Mouse (Mus musculus) lung, postnatal 0 days (tissue): ENCODE data around the gene Ccl5. TPM values are rescaled to one million over a fixed set of nuclear protein-coding genes. Genes with fewer than 3 reads are reported as not detected.
"Not testable (repeated sequence)": the region's sequence is repeated elsewhere in the genome, so short reads cannot be mapped to it uniquely, and the experiment has no call there.

Experiments
- ATAC-seq: fragments of 200-750 bp; cut with Nextera tagmentation; 2 replicates; pipeline ENCODE4 v1.8.0; 2017; ENCODE audit warnings: moderate library complexity
- DNase-seq: peaks from one replicate; pipeline ENCODE4 v3.0.0-alpha.2; 2016; ENCODE audit warnings: low spot score
- H3K27ac ChIP-seq: fragments of 300-500 bp; sonication (generic); 2 replicates; pipeline ENCODE4 v1.5.1; 2014; ENCODE audit warnings: antibody characterized with exemption, mild to moderate bottlenecking, low read length, mixed read lengths
- H3K27me3 ChIP-seq: fragments of 300-500 bp; sonication (generic); replicated peaks from 2 replicates; pipeline ENCODE4 v1.6.1; 2014; ENCODE audit warnings: low read length, mixed read lengths; ENCODE audit not compliant: insufficient read depth
- H3K36me3 ChIP-seq: fragments of 300-500 bp; sonication (generic); 2 replicates; pipeline ENCODE4 v1.6.1; 2014; ENCODE audit warnings: low read length, mixed read lengths; ENCODE audit not compliant: insufficient read depth
- H3K4me1 ChIP-seq: fragments of 300-500 bp; sonication (generic); 2 replicates; pipeline ENCODE4 v1.6.1; 2014; ENCODE audit warnings: antibody characterized with exemption, low read depth, low read length, mixed read lengths; ENCODE audit not compliant: insufficient read depth
- H3K4me2 ChIP-seq: fragments of 300-500 bp; sonication (generic); replicated peaks from 2 replicates; pipeline ENCODE4 v1.6.1; 2014; ENCODE audit warnings: low read depth, mild to moderate bottlenecking, low read length, moderate library complexity, mixed read lengths
- H3K4me3 ChIP-seq: fragments of 300-500 bp; sonication (generic); 2 replicates; pipeline ENCODE4 v1.5.1; 2014; ENCODE audit warnings: low read depth, low read length
- H3K9ac ChIP-seq: fragments of 300-500 bp; sonication (generic); replicated peaks from 2 replicates; pipeline ENCODE4 v1.6.1; 2014; ENCODE audit warnings: low read depth, mild to moderate bottlenecking
- H3K9me3 ChIP-seq: fragments of 300-500 bp; sonication (generic); 2 replicates; pipeline ENCODE4 v1.6.1; 2016; ENCODE audit warnings: low read length, mixed read lengths
- CTCF ChIP-seq: IDR thresholded peaks from 2 replicates; pipeline ENCODE4 v1.5.1; 2016; ENCODE audit warnings: antibody characterized with exemption, mild to moderate bottlenecking
- EP300 ChIP-seq: IDR thresholded peaks from 2 replicates; pipeline ENCODE4 v1.6.1; 2016; ENCODE audit warnings: antibody characterized with exemption, mild to moderate bottlenecking, control low read depth
- WGBS: fragments of 180-500 bp; shearing (Covaris S2); extraction: QIAGEN DNeasy Blood & Tissue Kit; methylation state at CpG from one replicate; pipeline ENCODE4 v1.1.7; 2014; 5-methylcytosine and 5-hydroxymethylcytosine counted together
- polyA plus RNA-seq: library from polyadenylated mRNA; unstranded; fragments of >200 nt; fragmentation: Nextera tagmentation; extraction: Ambion mirVana; gene quantifications from 2 replicates; pipeline ENCODE4 v1.2.1, GENCODE M21; 2015

The Ccl5 gene
- polyA plus RNA-seq, 1 experiment from 2014 or later: 3.3 TPM

- Histone ChIP-seq H3K27ac (no peak overlapping the region), H3K9me3 (no peaks in the 10 kb centered on the region), H3K4me1 (no peaks in the 10 kb centered on the region), H3K4me3 (no peak overlapping the region), H3K27me3 (no peaks in the 10 kb centered on the region), H3K4me2 (no peak overlapping the region), H3K9ac (no peak overlapping the region), H3K36me3 (no peaks in the 10 kb centered on the region)
- no peak for ATAC-seq
- no peak for DNase-seq
- no peak for TF ChIP-seq CTCF
- WGBS: 61% methylated on average over 6 of the region's 6 CpGs
Measured at GRCm38 (mm10) chr11:83562311-83562887, 32.1 kb upstream of the Ccl5 start.

GRCm38 (mm10) chr11:83560405-83560804 lies 30.1 kb upstream of the Ccl5 start:
- ATAC-seq (no peak), DNase-seq (no peak)
- H3K4me1 ChIP-seq: no peaks in the 10 kb centered on the region
- H3K27ac ChIP-seq: no peak overlapping the region
- WGBS: 66% methylated on average over 6 of the region's 6 CpGs
- H3K9me3 ChIP-seq: no peaks in the 10 kb centered on the region
- no peak overlapping the region for H3K4me2 ChIP-seq
- no peaks in the 10 kb centered on the region for H3K36me3 ChIP-seq
- H3K4me3 ChIP-seq: no peak overlapping the region
- no peak overlapping the region for H3K9ac ChIP-seq
- no peaks in the 10 kb centered on the region for H3K27me3 ChIP-seq
- TF ChIP-seq CTCF (no peak), EP300 (no peak)

- TF ChIP-seq EP300 (no peak), CTCF (no peak)
- Histone ChIP-seq H3K36me3 (no peaks in the 10 kb centered on the region), H3K4me1 (no peaks in the 10 kb centered on the region), H3K9me3 (no peaks in the 10 kb centered on the region), H3K9ac (no peak overlapping the region), H3K4me2 (no peak overlapping the region), H3K4me3 (no peak overlapping the region), H3K27ac (no peak overlapping the region), H3K27me3 (no peaks in the 10 kb centered on the region)
- DNase-seq (no peak), ATAC-seq (no peak)
- 48% methylated on average over 10 of the region's 10 CpGs for WGBS
Measured at GRCm38 (mm10) chr11:83557074-83557473, 26.8 kb upstream of the Ccl5 start.

GRCm38 (mm10) chr11:83556085-83556781 lies 25.9 kb upstream of the Ccl5 start:
- no peaks in the 10 kb centered on the region for H3K4me1 ChIP-seq
- ATAC-seq (peak; percentile 85), DNase-seq (peak; percentile 91)
- H3K36me3 ChIP-seq: no peaks in the 10 kb centered on the region
- no peak overlapping the region for H3K4me2 ChIP-seq
- H3K9ac ChIP-seq: no peak overlapping the region
- WGBS: 24% methylated on average over 8 of the region's 8 CpGs
- H3K27ac ChIP-seq: no peak overlapping the region
- H3K27me3 ChIP-seq: no peaks in the 10 kb centered on the region
- H3K9me3 ChIP-seq: no peaks in the 10 kb centered on the region
- TF ChIP-seq CTCF: peak; percentile 87
- TF ChIP-seq EP300: no peak; the same call in 1 of the 2 replicates
- H3K4me3 ChIP-seq: no peak overlapping the region

GRCm38 (mm10) chr11:83551668-83552067 lies 21.4 kb upstream of the Ccl5 start:
- Histone ChIP-seq H3K36me3 (no peaks in the 10 kb centered on the region), H3K4me2 (no peak overlapping the region), H3K4me1 (no peaks in the 10 kb centered on the region), H3K4me3 (no peak overlapping the region), H3K9me3 (no peaks in the 10 kb centered on the region), H3K9ac (no peak overlapping the region), H3K27me3 (no peaks in the 10 kb centered on the region), H3K27ac (no peak overlapping the region)
- no peak for TF ChIP-seq CTCF
- TF ChIP-seq EP300: no peak
- 61% methylated on average over 5 of the region's 5 CpGs for WGBS
- no peak for DNase-seq
- ATAC-seq: no peak

GRCm38 (mm10) chr11:83551037-83551436 lies 20.7 kb upstream of the Ccl5 start:
- not testable (repeated sequence) for H3K4me2 ChIP-seq, H3K36me3 ChIP-seq, H3K27ac ChIP-seq, ATAC-seq, DNase-seq, H3K9me3 ChIP-seq, H3K27me3 ChIP-seq, H3K4me3 ChIP-seq, H3K9ac ChIP-seq, H3K4me1 ChIP-seq
- WGBS: 76% methylated on average over 7 of the region's 7 CpGs
